Mouse (Mus musculus): ENCODE measurements at regions not wholly inside any gene's neighbourhood (a gene's known extent, or its start where the extent isn't known, plus 50 kb on each side); places are given as distances from the start of the nearest gene placed in this dataset.
"Not testable (repeated sequence)": the region's sequence is repeated elsewhere in the genome, so short reads cannot be mapped to it uniquely, and the experiment has no call there.

GRCm38 (mm10) chr16:86188966-86189365 lies 287.3 kb upstream of the Adamts5 start:
- TF ChIP-seq POLR2A (IDR thresholded peaks at IDR 0.05; ENCODE audit: borderline replicate concordance, insufficient read depth, low read length) (no peak), CTCF (IDR thresholded peaks at IDR 0.05; ENCODE audit: borderline replicate concordance, insufficient read depth, low read depth, low read length) (no peak)
- H3K4me1 ChIP-seq (ENCODE audit: control insufficient read depth, insufficient read depth, low read length): no peaks in the 10 kb centered on the region
- WGBS: 89% methylated on average over 3 of the region's 3 CpGs
- DNase-seq: no peak
- no peaks in the 10 kb centered on the region for H3K27me3 ChIP-seq (ENCODE audit: control insufficient read depth, insufficient read depth, low read length)
- no peak overlapping the region for H3K4me3 ChIP-seq (replicated peaks; ENCODE audit: insufficient read depth, low read depth, low read length)
- no peak overlapping the region for H3K27ac ChIP-seq (ENCODE audit: insufficient read depth, low read length)

GRCm38 (mm10) chr16:86187609-86188008 lies 286.0 kb upstream of the Adamts5 start:
- H3K27ac ChIP-seq (ENCODE audit: insufficient read depth, low read length); DNase-seq; H3K27me3 ChIP-seq (ENCODE audit: control insufficient read depth, insufficient read depth, low read length); H3K4me3 ChIP-seq (replicated peaks; ENCODE audit: insufficient read depth, low read depth, low read length); H3K4me1 ChIP-seq (ENCODE audit: control insufficient read depth, insufficient read depth, low read length): not testable (repeated sequence)
- 55% methylated on average over 4 of the region's 4 CpGs for WGBS

GRCm38 (mm10) chr16:86159021-86159815 lies 257.6 kb upstream of the Adamts5 start:
- no peaks in the 10 kb centered on the region for H3K4me1 ChIP-seq (ENCODE audit: control insufficient read depth, insufficient read depth, low read length)
- no peak overlapping the region for H3K4me3 ChIP-seq (replicated peaks; ENCODE audit: insufficient read depth, low read depth, low read length)
- no peak for DNase-seq
- no peaks in the 10 kb centered on the region for H3K27me3 ChIP-seq (ENCODE audit: control insufficient read depth, insufficient read depth, low read length)
- no peak overlapping the region for H3K27ac ChIP-seq (ENCODE audit: insufficient read depth, low read length)
- TF ChIP-seq CTCF (IDR thresholded peaks at IDR 0.05; ENCODE audit: borderline replicate concordance, insufficient read depth, low read depth, low read length) (no peak), POLR2A (IDR thresholded peaks at IDR 0.05; ENCODE audit: borderline replicate concordance, insufficient read depth, low read length) (no peak)
- 88% methylated on average over 4 of the region's 4 CpGs for WGBS

- no peak overlapping the region for H3K27ac ChIP-seq (ENCODE audit: insufficient read depth, low read length)
- no peak for DNase-seq
- WGBS: 74% methylated on average over 3 of the region's 3 CpGs
- no peak for TF ChIP-seq CTCF (IDR thresholded peaks at IDR 0.05; ENCODE audit: borderline replicate concordance, insufficient read depth, low read depth, low read length)
- TF ChIP-seq POLR2A (IDR thresholded peaks at IDR 0.05; ENCODE audit: borderline replicate concordance, insufficient read depth, low read length): no peak
- H3K27me3 ChIP-seq (ENCODE audit: control insufficient read depth, insufficient read depth, low read length): no peaks in the 10 kb centered on the region
- H3K4me1 ChIP-seq (ENCODE audit: control insufficient read depth, insufficient read depth, low read length): no peaks in the 10 kb centered on the region
- H3K4me3 ChIP-seq (replicated peaks; ENCODE audit: insufficient read depth, low read depth, low read length): no peak overlapping the region
Observed at GRCm38 (mm10) chr16:86138171-86138570, 236.5 kb upstream of the Adamts5 start.

- no peak overlapping the region for H3K27ac ChIP-seq (ENCODE audit: insufficient read depth, low read length)
- no peaks in the 10 kb centered on the region for H3K4me1 ChIP-seq (ENCODE audit: control insufficient read depth, insufficient read depth, low read length)
- DNase-seq: no peak
- 37% methylated on average over 3 of the region's 3 CpGs for WGBS
- no peak overlapping the region for H3K4me3 ChIP-seq (replicated peaks; ENCODE audit: insufficient read depth, low read depth, low read length)
- no peak for TF ChIP-seq POLR2A (IDR thresholded peaks at IDR 0.05; ENCODE audit: borderline replicate concordance, insufficient read depth, low read length)
- TF ChIP-seq CTCF (IDR thresholded peaks at IDR 0.05; ENCODE audit: borderline replicate concordance, insufficient read depth, low read depth, low read length): no peak
- H3K27me3 ChIP-seq (ENCODE audit: control insufficient read depth, insufficient read depth, low read length): no peaks in the 10 kb centered on the region
Observed at GRCm38 (mm10) chr16:86136169-86136568, 234.5 kb upstream of the Adamts5 start.

- no peak overlapping the region for H3K4me3 ChIP-seq (replicated peaks; ENCODE audit: insufficient read depth, low read depth, low read length)
- DNase-seq: no peak
- no peaks in the 10 kb centered on the region for H3K4me1 ChIP-seq (ENCODE audit: control insufficient read depth, insufficient read depth, low read length)
- 89% methylated on average over 4 of the region's 4 CpGs for WGBS
- TF ChIP-seq CTCF (IDR thresholded peaks at IDR 0.05; ENCODE audit: borderline replicate concordance, insufficient read depth, low read depth, low read length) (no peak), POLR2A (IDR thresholded peaks at IDR 0.05; ENCODE audit: borderline replicate concordance, insufficient read depth, low read length) (no peak)
- no peaks in the 10 kb centered on the region for H3K27me3 ChIP-seq (ENCODE audit: control insufficient read depth, insufficient read depth, low read length)
- H3K27ac ChIP-seq (ENCODE audit: insufficient read depth, low read length): no peak overlapping the region
Observed at GRCm38 (mm10) chr16:86127391-86127790, 225.8 kb upstream of the Adamts5 start.

GRCm38 (mm10) chr16:86124182-86124581 lies 222.6 kb upstream of the Adamts5 start:
- H3K27ac ChIP-seq (ENCODE audit: insufficient read depth, low read length): no peak overlapping the region
- TF ChIP-seq POLR2A (IDR thresholded peaks at IDR 0.05; ENCODE audit: borderline replicate concordance, insufficient read depth, low read length) (no peak), CTCF (IDR thresholded peaks at IDR 0.05; ENCODE audit: borderline replicate concordance, insufficient read depth, low read depth, low read length) (no peak)
- H3K27me3 ChIP-seq (ENCODE audit: control insufficient read depth, insufficient read depth, low read length): no peaks in the 10 kb centered on the region
- WGBS: 97% methylated on average over 1 of the region's 1 CpGs
- DNase-seq: no peak
- no peak overlapping the region for H3K4me3 ChIP-seq (replicated peaks; ENCODE audit: insufficient read depth, low read depth, low read length)
- no peaks in the 10 kb centered on the region for H3K4me1 ChIP-seq (ENCODE audit: control insufficient read depth, insufficient read depth, low read length)

GRCm38 (mm10) chr16:86122936-86123335 lies 221.3 kb upstream of the Adamts5 start:
- Histone ChIP-seq H3K27me3 (ENCODE audit: control insufficient read depth, insufficient read depth, low read length) (no peaks in the 10 kb centered on the region), H3K27ac (ENCODE audit: insufficient read depth, low read length) (no peak overlapping the region), H3K4me3 (replicated peaks; ENCODE audit: insufficient read depth, low read depth, low read length) (no peak overlapping the region), H3K4me1 (ENCODE audit: control insufficient read depth, insufficient read depth, low read length) (no peaks in the 10 kb centered on the region)
- TF ChIP-seq CTCF (IDR thresholded peaks at IDR 0.05; ENCODE audit: borderline replicate concordance, insufficient read depth, low read depth, low read length): no peak
- TF ChIP-seq POLR2A (IDR thresholded peaks at IDR 0.05; ENCODE audit: borderline replicate concordance, insufficient read depth, low read length): no peak
- 68% methylated on average over 1 of the region's 1 CpGs for WGBS
- DNase-seq: no peak
